Mouse (Mus musculus) erythroid progenitor cell, adult 5-6 weeks (primary cell): ENCODE results near the gene Cant1. TPM values are rescaled to one million over a fixed set of nuclear protein-coding genes. Genes with fewer than 3 reads are reported as not detected.
A peak's percentile ranks its signal among the peaks of the same experiment; 100 is the strongest.
"Not testable (repeated sequence)": the region's sequence is repeated elsewhere in the genome, so short reads cannot be mapped to it uniquely, and the experiment has no call there.

Experiments used
- ATAC-seq: replicated peaks from 2 replicates; pipeline ENCODE4 v1.8.0; 2016; ENCODE audit warnings: moderate number of reproducible peaks, mild to moderate bottlenecking, moderate TSS enrichment, inconsistent platforms; ENCODE audit not compliant: poor library complexity, low FRiP score, severe bottlenecking
- total RNA-seq, 2 experiments: library from RNA; stranded (forward) in 1 of 2; stranded (reverse) in 1 of 2; fragments of 150-400 nt in 1 of 2; fragments of 186-747, 209-891 nt in 1 of 2; gene quantifications; 2 replicates each; pipeline versions ENCODE4 v1.2.3 to v1.2.4; 2015 to 2017; ENCODE audit warnings: low replicate concordance in 2 of 2

The Cant1 gene
- total RNA-seq, 2 experiments from 2014 or later: 8.0 to 11.3 TPM

DNA sequence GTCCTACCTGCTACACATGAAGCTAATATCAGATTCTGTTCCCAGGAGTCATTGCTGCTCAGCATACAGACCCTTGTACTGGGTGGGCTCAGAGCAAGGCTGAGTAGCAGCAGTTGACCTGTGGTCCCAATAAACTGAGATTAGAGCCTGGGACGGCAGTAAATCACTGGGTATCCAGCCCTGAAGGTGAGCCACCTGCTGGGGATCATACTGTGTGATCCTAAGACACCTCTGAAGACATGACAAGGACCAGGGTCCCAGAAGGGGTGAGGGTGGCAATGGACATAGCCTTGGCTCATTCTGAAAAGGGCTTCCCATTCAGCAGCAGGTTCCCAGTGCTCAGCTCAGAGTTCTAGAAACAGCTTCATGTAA is 8.8 kb downstream of the Cant1 start:
- ATAC-seq: no peak

DNA sequence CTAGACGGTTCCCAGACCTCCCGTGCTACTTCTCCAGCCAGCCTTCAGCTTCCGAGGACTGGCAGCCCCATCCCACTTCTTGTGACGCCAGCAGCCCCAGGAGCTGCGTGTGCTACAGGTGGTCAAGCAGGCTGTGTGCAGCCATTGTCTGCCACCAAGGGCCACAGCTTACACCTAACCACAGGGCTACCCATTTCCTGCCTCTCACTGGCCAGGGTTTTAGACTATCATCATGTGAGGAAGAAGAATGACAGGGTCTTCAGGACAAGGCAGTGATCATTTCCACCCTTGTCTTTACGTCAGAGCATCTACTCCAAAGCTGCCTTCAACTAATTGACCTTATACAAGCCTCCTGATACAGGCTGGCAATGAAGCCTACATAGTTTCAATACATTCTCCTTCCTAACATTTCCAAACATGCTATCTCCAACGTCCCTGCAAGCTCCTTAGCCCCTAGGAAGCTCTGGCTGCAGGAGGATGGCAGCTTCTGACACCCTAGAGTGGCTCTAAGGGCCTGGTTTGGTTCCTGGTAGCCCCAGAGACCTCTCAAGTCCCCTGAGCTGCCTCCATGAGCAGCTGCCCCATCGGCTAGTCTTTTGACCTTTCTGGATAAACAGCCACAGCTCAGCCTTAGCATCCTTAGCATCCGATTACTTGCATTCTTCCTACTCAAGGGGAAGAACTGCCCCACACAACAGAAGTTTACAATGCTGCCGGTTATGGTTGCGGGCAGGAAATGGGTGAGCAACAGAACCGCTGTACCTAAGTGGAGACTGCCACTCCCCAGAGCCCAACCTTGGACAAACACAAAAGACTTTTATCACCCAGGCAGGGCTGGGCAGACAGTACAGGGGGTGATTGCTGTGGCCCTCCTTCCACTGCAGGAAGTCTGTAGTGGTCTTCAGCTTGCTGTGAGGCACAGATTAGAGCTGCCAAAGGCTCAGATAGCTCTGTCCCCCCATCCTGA is 9.5 kb downstream of the Cant1 start:
- ATAC-seq: no peak

DNA sequence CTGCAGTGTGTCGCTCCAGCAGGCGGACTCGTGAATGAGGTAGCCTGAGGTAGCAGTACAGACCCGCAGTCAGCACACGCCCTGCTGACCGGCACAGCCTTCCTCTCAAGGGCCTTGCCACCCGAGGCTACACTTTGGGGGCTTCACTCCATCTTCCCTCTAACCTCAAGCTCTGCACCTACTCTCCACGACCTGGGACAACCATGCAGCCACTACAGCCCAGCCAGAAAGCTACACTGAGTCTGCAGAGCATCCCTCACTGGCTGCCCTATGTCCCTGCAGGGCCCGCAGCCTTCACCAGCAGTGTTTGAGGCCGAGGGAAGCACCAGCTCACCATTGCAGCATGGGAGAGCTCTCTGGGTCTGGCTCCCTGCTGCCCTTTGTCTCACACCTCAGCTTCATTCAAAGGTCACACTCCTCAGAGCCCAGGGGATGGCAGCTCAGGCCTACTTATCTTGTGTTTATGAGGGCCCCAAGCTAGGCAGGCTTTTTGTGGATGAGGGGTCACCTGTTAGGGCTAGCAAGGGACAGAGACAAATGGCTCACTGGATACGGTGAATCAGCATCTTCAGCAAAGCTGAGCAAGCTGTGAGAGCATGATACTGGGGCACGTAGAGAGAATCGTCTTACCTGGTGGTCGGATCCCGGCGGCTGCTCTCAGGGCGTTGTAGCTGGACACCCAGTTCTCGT is 10.7 kb downstream of the Cant1 start:
- ATAC-seq: no peak

DNA sequence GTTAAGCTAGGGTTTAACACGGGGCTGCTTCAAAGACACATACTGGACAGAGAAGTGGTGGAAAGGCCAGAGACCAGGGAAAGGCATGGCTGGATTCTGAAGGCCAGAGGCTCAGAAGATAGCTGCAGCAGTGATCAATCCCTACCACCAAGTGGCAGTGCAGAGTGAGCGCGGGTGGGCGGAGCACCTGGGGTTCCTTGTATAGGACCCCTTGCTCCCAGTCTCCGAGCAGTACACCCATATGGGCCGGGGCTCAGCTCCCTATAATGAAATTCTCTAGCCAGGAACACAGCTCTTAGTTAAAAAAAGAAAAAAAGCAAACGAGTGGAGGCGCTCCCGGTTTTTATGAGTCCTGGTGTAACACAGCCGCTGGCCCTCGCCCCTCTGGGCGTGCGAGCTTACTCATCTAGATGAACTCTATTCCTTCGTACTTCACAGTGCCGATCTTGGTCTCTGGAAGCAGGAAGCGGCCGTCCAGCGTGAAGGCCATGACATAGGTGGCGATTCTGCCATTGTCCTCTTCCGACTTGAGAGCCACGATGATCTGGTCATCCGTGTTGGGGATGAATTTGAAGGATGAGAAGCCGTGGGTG is 11.5 kb downstream of the Cant1 start:
- ATAC-seq: no peak

DNA sequence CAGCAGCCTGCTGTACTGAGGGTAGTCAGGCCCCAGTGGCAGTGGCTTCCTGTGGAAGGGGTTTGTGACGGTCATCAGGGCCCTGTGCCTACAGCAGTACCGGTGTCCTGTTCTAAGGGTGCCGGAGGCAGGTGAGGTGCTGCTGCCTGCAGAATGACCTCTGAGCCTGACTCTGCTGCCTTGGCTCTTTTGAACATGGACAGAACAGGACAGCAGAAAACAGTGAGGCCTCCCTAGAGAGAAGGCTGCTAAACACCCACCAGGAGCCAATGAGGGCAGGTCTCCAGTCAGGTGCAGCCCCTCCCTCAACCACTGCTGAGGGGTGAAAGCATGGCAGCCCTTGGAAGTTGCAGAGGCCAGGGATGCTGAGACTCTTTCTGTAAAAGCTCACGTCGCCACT is 12.4 kb downstream of the Cant1 start:
- no peak for ATAC-seq

DNA sequence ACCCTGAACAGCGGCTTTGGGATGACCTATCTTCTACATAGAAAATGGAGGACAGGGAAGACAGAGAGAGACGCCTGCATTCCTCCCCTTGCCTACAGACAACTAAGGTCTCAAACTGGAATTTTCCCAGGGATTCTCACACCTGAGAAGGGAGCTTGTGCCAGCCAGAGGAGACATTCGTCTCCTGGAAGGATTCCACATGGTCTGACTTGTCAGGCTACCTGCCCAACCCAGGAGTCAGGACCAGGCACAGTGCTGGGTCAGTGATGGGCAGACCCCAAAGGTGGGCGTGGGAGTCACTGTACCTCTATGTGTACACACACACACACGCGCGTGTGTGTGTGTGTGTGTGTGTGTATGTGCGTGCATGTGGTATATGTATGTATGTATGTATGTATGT is 13.6 kb downstream of the Cant1 start:
- no peak for ATAC-seq

DNA sequence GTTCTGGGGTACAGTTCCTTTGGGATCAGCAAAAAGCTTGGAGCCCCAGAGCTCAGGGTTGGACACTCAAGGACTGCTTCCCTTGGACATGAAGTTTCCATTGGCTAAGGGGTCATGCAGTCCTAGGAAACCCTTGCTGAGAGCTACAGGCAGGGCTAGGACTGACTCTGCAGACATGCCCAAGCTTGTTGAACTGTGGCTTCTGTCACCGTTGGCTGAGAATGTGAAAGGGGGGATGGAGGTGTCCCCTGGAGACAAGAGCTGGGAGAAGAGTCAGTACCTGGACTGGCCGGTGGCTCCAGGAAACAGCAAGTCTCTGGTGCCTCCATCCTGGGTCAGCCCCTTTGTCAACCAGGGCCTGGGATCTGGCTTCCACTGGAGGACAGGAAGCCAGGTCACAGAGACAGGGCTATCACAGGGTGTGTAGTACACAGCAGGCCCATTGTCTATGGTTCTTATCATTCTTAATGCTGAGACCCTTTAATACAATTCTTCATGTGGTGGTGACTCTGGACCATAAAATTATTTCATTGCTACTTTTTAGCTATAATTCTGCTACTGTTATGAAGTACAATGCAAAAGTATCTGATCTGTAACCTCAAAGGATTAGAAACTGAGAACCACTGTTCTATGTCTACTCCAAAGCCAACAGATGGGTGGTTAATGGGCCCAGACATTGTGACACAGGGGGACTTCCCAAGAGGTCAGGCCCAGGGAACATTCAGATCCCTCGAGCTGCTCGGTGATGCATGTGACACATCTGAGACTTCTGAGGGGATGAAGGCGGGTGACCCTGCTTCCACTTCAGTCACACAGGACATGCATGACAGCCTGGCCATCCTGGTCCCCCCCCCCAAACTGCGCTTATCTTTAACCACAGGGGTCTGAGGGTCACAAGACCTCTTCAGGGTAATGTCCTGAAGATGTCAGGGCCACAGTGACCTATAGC is 14.7 kb downstream of the Cant1 start:
- ATAC-seq: no peak

DNA sequence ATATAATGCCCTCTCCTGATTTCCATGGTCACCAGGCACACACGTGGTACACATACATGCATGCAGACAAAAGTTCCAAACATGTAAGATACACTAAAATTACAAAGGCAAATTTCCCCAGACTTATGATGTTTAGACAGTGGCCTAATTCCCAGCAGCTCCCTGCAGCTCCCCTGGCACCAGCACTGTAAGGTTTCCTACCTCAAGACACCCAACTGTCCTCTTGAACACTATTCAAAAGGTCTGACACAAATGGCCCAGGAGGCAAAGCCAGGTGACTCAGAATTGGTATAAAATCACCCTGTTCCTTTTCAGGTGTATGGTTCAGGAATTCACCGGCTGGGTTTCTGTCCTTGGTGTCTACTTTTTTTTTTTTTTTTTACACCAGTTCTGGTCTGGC is 15.7 kb downstream of the Cant1 start:
- no peak for ATAC-seq

DNA sequence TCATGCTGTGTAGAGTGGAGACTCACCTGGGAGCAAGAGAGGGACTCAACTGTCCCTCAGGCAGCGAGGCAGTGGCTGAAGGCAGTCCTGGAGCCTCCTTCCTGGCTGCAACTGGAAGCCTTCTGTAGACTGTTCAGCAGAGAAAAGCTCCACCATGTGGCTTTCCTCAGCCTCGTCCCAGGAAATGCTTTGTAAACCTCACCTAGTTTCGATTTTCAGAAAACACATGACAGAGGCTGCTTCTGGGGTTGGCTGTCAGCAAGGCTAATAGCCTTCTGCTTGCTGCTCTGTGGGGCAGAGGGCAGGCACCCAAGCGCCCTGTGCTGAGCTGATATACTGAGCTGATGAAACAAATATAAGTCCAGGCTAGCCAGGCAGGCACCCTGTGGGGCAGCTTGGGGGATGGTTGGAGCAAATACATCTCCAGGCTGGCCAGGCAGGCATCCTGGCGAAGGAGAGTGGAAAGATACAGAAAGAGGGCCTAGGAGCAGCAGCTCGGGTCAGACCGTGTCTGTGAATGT is 17.1 kb downstream of the Cant1 start, which contains the start of gene Lgals3bp:
Gene Lgals3bp (minus strand): TSS at position 333 of the 521 bp plus-strand sequence.
- ATAC-seq: peak; percentile 52

DNA sequence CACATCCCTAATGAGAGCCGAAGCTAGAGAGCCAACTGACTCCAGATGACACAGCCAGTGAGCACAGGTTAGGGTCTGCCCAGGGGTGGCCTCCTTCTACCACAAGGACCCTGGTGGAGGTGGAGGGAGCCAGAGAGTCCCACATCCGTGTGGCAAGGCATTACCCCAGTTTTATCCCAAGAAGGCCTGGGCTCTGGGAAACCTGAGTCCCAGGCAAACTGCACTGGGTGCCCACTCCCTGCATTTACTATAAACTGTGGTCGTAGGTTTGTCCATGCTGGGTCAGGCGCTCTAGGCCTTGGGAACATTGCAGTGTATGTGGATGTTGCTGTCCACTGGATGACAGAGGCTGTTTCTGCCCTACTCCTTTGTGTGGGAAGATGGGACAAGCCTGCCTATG is 17.7 kb downstream of the Cant1 start:
- peak; percentile 11; the same call in 1 of the 2 replicates for ATAC-seq

DNA sequence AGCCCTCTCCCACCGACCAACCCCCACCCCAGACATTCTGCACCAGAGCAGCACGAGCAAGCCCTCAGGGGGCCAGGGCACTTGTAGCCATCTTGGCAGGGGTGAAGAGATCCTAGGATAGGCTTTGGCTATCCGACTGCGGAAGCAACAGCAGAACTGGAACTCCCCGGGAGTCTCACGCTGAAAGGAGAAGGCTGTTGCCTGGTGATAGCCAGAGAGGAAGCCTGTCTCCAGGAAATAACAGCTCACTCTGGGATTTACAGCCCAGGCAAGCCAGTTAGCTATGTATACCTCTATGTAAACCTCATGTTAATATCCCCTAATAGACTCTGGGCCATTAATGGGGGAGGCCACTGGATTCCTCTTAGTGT is 18.3 kb downstream of the Cant1 start:
- 0 out of 2 replicates have a peak, but pooled peaks have one; percentile 12 for ATAC-seq

DNA sequence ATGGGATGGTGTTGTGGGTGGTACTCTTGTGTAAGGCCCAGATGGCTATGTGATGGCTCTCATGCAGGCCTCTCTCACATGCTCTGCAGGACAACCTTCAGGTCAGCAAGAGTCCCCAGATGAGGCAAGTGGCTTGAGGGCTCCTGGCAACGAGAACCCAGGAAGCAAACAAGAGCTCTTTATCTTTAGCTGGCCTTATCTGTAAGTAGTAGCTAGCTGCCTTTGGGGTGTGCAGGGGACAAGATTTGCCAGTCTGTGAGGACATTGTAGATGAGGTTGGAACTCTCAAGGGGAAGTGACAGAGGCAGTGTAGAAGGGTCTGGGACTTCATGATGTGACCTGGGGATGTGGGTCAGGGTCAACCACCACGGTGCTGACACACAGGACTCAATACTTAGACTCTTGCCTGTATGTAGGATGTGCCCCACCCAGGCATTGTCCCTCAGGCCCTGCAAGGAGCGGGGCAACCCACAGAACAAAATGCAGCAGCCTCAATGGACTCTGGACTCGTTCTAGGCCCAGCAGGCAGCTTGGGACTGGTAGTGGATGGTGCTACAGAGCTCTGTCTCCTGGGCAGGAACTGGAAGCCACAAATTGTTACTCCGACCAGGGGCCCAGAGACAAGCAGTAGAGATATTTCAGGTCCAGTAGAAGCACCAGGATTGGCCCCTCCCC is 18.9 kb downstream of the Cant1 start:
- ATAC-seq: no peak

DNA sequence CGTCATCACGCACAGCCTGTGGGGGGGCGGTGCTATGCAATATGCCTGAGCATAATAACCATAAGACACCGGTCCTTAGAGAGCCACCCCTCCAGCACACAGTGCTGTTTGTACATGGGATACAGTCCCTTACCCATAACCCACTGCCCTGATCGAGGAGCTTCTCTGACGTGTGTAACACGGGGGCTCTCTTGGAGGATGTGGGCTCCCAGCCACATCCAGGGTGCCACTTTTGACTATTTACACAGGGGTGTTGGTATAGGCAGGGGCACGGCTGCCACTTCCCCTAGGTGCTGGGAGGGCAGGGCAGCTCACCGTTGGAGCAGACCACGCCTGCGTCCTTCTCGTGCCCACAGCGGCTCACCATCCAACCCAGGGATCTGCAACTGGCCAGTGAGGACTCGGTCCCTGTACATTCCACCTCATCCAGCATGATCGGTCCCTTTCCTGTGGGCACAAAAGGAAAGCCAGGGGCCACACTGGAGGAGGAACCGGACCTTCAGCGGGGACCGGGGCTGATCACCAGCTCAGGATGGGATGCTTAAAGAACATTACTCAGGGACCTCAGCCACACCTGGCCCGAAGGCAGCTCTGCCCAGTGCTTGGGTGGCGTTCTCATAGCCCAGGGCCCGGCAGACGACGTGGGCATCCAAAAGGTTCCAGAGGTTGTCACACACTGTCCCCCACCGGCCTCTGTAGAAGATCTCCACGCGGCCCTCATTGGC is 20.9 kb downstream of the Cant1 start:
- no peak for ATAC-seq

DNA sequence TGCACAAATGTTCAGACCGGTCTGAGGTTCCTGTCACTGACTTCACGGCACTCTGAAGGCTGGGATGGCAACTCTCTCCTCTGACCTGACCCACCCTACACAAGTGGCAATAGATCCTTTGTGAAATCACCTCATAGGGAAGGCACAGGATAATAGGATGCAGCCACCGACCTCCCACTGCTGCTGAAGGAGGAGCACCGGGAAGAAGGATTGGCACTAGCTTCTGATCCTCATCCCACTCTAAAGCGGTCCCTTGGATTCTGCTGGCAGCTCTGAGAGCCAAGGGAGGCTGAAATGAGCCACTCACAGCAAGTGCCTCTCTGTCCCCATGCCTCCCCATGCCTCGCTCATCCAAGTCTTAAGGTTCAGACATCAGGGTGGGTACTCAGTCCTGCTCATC is 24.3 kb downstream of the Cant1 start:
- ATAC-seq: no peak

DNA sequence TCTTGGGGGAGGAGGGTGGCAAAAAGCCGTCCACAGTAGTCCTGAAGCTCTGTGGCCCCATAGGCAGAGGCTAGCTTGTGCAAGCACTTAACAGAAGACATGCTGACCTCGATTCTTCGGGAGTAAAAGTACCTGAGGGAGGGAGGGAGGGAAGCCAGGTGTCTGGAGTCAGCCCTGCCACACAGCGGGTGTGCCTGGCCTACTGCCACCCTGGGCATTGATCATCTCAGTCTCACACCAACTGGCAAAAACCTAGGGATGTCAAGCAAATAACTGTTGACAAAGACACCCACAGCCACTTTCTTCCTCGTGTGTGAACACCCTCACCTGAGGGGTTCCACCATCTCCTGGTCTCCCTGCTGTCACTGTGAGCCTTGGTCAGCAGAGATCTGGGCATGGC is 24.9 kb downstream of the Cant1 start:
- ATAC-seq: no peak

DNA sequence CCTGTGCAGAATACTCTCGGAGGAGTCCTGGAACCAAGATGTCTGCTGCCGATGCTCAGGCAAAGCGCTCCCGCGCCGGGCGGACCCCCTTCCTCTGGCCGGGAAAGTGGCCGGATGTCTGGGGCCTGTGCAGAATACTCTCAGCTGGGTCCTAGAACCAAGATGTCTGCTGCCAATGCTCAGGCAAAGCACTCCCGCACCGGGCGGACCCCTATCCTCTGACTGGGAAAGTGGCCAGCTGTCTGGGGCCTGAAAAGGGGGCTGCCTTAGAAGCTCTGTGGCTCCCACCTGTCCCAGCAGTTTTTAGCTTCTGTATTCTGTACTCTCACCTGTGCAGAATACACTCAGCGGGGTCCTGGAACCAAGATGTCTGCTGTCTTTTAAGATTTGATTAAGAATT is 31.1 kb downstream of the Cant1 start:
- ATAC-seq: not testable (repeated sequence)

DNA sequence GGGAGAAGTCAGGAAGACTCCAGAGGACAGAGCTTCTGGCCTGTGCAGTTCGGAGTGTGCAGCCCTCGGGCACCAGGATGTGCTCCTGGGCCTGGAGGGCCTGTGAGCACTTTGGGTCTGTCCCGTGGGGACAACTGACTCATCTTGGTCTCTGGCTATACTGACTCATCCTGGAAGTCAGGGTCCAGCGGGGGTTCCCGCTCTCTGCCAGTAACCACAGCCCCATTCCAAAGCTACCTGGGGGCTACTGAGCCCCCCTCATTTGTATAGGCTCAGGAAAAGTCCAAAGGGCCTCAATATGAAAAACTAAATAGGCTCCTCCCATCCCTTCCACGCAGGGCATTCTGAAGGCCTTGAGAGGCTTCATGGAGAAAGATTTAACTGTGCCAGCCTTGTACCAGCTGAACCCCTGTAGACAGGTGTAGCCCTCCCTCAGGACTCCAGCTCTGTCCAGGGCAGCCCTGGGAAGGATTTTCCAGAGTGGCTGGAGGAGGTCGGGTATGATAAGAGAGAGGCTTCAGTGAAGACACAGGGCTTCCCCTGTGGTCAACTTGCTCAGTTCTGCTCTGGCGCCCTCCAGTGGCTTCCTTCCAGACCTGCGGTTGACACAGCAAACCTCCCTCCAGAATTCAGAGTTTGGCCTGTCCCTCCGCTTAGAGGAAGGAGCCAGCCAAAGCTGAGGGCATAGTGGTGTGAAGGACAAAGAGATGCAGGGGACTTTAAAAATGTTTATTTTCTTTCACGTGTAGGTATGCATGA is 39.5 kb downstream of the Cant1 start:
- ATAC-seq: peak; percentile 61; the same call in 1 of the 2 replicates
